Mouse (Mus musculus) limb, embryonic 14.5 days (tissue): ENCODE results near the gene Npm1. TPM values are rescaled to one million over a fixed set of nuclear protein-coding genes. Genes with fewer than 3 reads are reported as not detected.

Experiments used
- ATAC-seq: fragments of 200-750 bp; cut with Nextera tagmentation; 2 replicates; pipeline ENCODE4 v1.8.0; 2017; ENCODE audit warnings: low read depth, moderate number of reproducible peaks, moderate TSS enrichment; ENCODE audit not compliant: low FRiP score
- DNase-seq: peaks from one replicate; pipeline ENCODE4 v3.0.0-alpha.2; 2015; ENCODE audit warnings: low spot score
- H3K27ac ChIP-seq: fragments of 300-500 bp; sonication (generic); replicated peaks from 2 replicates; pipeline ENCODE4 v1.5.1; 2014; ENCODE audit warnings: low read depth, mild to moderate bottlenecking, low read length, moderate library complexity, mixed read lengths
- H3K27me3 ChIP-seq: fragments of 300-500 bp; sonication (generic); 2 replicates; pipeline ENCODE4 v1.6.1; 2014; ENCODE audit warnings: low read length, mixed read lengths; ENCODE audit not compliant: control insufficient read depth, insufficient read depth
- H3K36me3 ChIP-seq: fragments of 300-500 bp; sonication (generic); 2 replicates; pipeline ENCODE4 v1.6.1; 2014; ENCODE audit warnings: mild to moderate bottlenecking, low read length, moderate library complexity, mixed read lengths; ENCODE audit not compliant: control insufficient read depth, insufficient read depth
- H3K4me1 ChIP-seq: fragments of 300-500 bp; sonication (generic); 2 replicates; pipeline ENCODE4 v1.6.1; 2014; ENCODE audit warnings: antibody characterized with exemption, low read length, mixed read lengths; ENCODE audit not compliant: control insufficient read depth, insufficient read depth
- H3K4me2 ChIP-seq: fragments of 300-500 bp; sonication (generic); replicated peaks from 2 replicates; pipeline ENCODE4 v1.6.1; 2014; ENCODE audit warnings: low read depth, mild to moderate bottlenecking, low read length, moderate library complexity; ENCODE audit not compliant: severe bottlenecking
- H3K4me3 ChIP-seq: fragments of 300-500 bp; sonication (generic); replicated peaks from 2 replicates; pipeline ENCODE4 v1.5.1; 2014; ENCODE audit warnings: low read length
- H3K9ac ChIP-seq: fragments of 300-500 bp; sonication (generic); 2 replicates; pipeline ENCODE4 v1.6.1; 2014; ENCODE audit warnings: mild to moderate bottlenecking, low read depth, low read length, moderate library complexity; ENCODE audit not compliant: severe bottlenecking
- H3K9me3 ChIP-seq: fragments of 300-500 bp; sonication (generic); 2 replicates; pipeline ENCODE4 v1.6.1; 2016; ENCODE audit warnings: low read length; ENCODE audit not compliant: control insufficient read depth
- POLR2A ChIP-seq: fragments of 200-500 bp; IDR thresholded peaks from 2 replicates; pipeline ENCODE4 v1.8.0; 2012; ENCODE audit warnings: inconsistent platforms, mild to moderate bottlenecking, moderate library complexity, borderline replicate concordance; ENCODE audit not compliant: insufficient read depth, insufficient read length; ENCODE audit errors: extremely low read depth
- WGBS: fragments of 180-500 bp; shearing (Covaris S2); extraction: QIAGEN DNeasy Blood & Tissue Kit; methylation state at CpG from one replicate; pipeline ENCODE4 v1.1.7; 2014; 5-methylcytosine and 5-hydroxymethylcytosine counted together
- polyA plus RNA-seq, 2 experiments: library from polyadenylated mRNA; depleted of rRNA in 1 of 2; stranded (reverse) in 1 of 2; unstranded in 1 of 2; fragments of >200 nt; fragmentation: Nextera tagmentation in 1 of 2; extraction: Ambion mirVana in 1 of 2; gene quantifications; 2 replicates each; pipeline versions ENCODE4 v1.2.1 to v1.2.3; 2012 to 2014

The Npm1 gene
- 633 and 1,234 TPM in 2 replicates for polyA plus RNA-seq (2012; rRNA removed)
- 1,104 and 1,131 TPM in 2 replicates for polyA plus RNA-seq (2014; fragmentation: Nextera tagmentation; extraction: Ambion mirVana)

DNA sequence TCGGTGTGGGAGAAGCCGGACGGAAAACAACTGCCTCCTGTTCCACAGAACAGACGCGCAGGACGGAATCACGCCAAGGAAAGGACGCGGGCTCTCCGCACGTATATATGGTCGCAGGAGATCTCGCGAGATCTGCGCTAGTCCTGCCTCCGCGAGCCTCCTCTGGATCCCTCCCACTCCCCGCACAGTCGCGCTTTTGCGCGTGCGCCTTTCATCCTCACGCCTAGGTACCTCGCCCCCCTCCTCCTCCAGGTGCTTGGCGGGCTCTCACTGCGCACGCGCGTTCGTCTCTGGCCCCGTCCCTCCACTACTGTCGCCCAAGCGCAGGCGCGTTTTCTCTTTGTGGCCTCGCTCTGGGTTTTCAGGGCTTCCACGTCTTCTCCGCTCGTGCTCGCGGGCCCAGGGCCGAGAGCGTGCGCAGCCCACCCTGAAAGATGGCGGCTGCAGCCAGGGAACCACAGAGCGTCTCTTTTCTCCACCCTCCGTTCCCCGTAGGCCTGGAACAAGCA lies at the start of gene Npm1:
Npm1 (minus strand) TSS at position 209 of the 509 bp plus-strand sequence.
- Histone ChIP-seq H3K36me3 (peaks cover 35% of the 10 kb centered on the region), H3K27me3 (no peaks in the 10 kb centered on the region), H3K9ac (peak within 1 kb of the TSS; percentile 98), H3K27ac (peak within 1 kb of the TSS; percentile 96), H3K4me1 (peaks cover 8% of the 10 kb centered on the region), H3K9me3 (no peaks in the 10 kb centered on the region), H3K4me3 (peak within 1 kb of the TSS; percentile 100), H3K4me2 (peak within 1 kb of the TSS; percentile 78)
- WGBS, result 4% methylated on average over 47 of the region's 49 CpGs
- TF ChIP-seq POLR2A, result peak; percentile 97; the same call in 1 of the 2 replicates
- ATAC-seq, result peak; percentile 97
- peak; percentile 99 for DNase-seq

DNA sequence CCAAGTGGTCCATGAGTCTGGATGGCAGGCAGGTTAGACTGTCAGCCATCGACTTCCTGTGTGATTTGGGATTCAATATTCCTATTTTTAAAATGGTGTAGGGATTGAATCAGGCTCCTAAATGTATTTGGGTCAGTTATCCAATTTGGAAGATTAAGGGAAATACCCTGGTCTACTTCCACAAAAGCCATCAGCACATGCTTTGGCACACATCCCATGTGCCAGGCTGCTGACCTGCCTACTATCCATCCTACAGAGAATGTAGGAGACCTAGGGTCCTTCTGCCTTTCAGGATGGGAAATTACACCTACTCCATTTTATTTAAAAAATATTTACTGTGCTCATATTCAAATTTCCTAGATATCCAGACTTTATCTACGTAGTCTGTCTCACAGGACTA lies 44.4 kb upstream of the Npm1 start:
- DNase-seq (no peak), ATAC-seq (no peak)
- H3K4me3 ChIP-seq, result no peak overlapping the region
- H3K36me3 ChIP-seq, result no peaks in the 10 kb centered on the region
- no peak overlapping the region for H3K27ac ChIP-seq
- 0 out of 2 replicates have a peak, but pooled peaks cover 3% of the 10 kb centered on the region for H3K4me1 ChIP-seq
- no peaks in the 10 kb centered on the region for H3K9me3 ChIP-seq
- 71% methylated on average over 2 of the region's 2 CpGs for WGBS
- H3K27me3 ChIP-seq, result peaks cover 46% of the 10 kb centered on the region
- H3K9ac ChIP-seq, result no peak overlapping the region
- TF ChIP-seq POLR2A, result no peak
- H3K4me2 ChIP-seq, result no peak overlapping the region

DNA sequence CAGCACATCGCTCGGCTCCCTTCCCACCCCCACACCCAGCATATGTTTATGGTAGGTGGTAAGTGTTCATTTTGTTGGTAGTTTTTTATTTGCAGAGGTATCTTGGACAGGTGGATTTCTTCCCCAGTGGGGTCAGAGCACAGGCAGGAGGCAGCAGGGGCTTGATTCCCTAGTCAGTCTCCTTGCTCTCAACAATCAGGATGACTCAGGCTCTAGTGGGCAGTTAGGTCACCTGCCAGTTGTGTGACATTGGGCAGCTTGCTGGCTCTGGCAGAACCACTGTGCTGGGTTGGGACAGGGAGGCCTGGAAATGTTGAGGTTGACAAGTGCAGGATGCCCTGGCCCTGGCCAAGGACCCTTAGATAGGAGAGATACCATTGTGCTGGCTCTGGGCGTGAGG lies 42.0 kb upstream of the Npm1 start:
- Histone ChIP-seq H3K9me3 (no peaks in the 10 kb centered on the region), H3K4me2 (no peak overlapping the region), H3K4me1 (peaks cover 19% of the 10 kb centered on the region), H3K4me3 (no peak overlapping the region), H3K27ac (no peak overlapping the region), H3K9ac (no peak overlapping the region), H3K27me3 (peaks cover 71% of the 10 kb centered on the region), H3K36me3 (no peaks in the 10 kb centered on the region)
- WGBS, result 3% methylated on average over 3 of the region's 3 CpGs
- DNase-seq (no peak), ATAC-seq (no peak)
- TF ChIP-seq POLR2A, result no peak

DNA sequence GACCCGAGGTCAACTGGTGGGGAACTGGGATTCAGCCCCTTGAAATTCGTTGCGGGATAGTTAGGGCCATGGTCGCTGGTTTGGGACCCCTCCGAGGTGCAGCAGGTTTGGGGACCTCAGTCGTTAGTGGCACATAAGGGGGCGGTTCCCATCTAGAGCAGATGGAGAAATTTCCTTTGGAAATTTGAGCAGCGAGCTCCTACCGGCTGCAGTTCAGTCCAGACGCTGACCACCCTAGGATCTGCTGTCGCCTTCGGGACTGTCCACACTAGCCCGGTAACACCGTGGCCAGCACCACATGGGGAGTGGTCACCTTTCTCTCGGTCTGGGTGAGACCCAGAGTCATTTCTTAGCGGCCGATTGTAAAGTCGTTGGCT lies 41.3 kb upstream of the Npm1 start:
- no peak for TF ChIP-seq POLR2A
- Histone ChIP-seq H3K4me1 (peaks cover 19% of the 10 kb centered on the region), H3K4me2 (no peak overlapping the region), H3K36me3 (no peaks in the 10 kb centered on the region), H3K27ac (no peak overlapping the region), H3K9ac (no peak overlapping the region), H3K9me3 (no peaks in the 10 kb centered on the region), H3K27me3 (peaks cover 77% of the 10 kb centered on the region), H3K4me3 (no peak overlapping the region)
- WGBS, result 1% methylated on average over 18 of the region's 18 CpGs
- no peak for ATAC-seq
- DNase-seq, result no peak

DNA sequence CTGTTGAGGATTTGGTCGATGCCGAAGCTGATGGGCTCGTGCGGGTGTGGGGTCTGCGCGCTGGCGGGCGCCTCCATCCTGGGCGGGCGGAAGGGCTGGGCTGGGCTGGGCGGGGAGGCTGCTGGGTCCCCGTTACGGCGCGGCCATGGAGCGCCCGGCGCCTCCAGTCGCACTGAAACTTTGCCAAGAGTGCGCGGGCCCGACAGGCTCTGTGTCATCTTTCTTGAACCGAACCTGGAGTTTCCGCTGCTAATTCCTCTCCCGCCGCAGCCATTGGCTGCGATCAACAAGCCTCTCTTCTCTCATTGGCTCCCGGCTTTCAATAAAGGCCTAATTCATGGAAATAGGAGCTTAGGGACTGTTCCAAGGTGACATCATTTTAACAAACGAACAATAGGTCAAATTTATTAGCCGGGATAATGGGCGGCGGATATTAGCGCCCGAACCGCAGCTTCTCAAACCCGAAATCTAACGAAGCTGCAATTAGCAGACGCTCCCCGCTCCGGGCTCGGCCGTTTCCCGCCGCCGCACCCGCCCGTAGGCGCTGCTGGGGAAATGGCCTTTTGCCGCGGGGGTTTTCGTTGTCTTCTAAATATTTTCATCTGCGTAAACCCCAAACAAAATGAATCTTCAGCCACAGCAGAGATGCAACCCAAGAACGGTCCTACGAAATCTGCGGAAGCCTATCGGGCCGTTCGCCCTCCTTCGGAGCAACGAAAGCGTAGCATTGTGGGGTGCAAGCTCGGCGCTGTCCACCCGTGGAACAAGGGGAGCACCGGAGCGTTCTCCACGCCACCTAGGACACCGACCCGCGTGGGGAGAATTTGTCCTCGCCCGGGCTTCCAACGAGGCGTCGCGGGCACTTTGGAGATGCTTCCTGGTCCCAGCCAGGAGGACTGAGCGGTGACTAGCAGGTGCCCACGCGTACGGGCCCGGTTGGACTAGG lies 40.6 kb upstream of the Npm1 start, which contains the start of gene Tlx3:
Tlx3 (minus strand) TSS at position 207 of the 946 bp plus-strand sequence.
- DNase-seq, result peak; percentile 53
- Histone ChIP-seq H3K36me3 (no peaks in the 10 kb centered on the region), H3K9me3 (no peaks in the 10 kb centered on the region), H3K27ac (no peak within 1 kb of the TSS), H3K4me2 (peak within 1 kb of the TSS; percentile 49), H3K9ac (no peak within 1 kb of the TSS), H3K4me1 (peaks cover 19% of the 10 kb centered on the region), H3K27me3 (peaks cover 84% of the 10 kb centered on the region), H3K4me3 (peak within 1 kb of the TSS; percentile 33)
- no peak for TF ChIP-seq POLR2A
- peak; percentile 16; the same call in 1 of the 2 replicates for ATAC-seq
- under 1% methylated on average over 74 of the region's 81 CpGs for WGBS
